Mouse (Mus musculus) megakaryocyte progenitor cell, adult 5-6 weeks (primary cell): ENCODE results near the gene Akr1b7. TPM values are rescaled to one million over a fixed set of nuclear protein-coding genes. Genes with fewer than 3 reads are reported as not detected.

Experiments
- ATAC-seq: replicated peaks from 2 replicates; pipeline ENCODE4 v1.8.0; 2016; ENCODE audit warnings: mild to moderate bottlenecking, moderate TSS enrichment, inconsistent platforms; ENCODE audit not compliant: poor library complexity
- total RNA-seq, 2 experiments: library from RNA; stranded (forward) in 1 of 2; stranded (reverse) in 1 of 2; fragments of 157-497, 149-512 nt in 1 of 2; fragments of 200-1000 nt in 1 of 2; gene quantifications; 2 replicates each; pipeline versions ENCODE4 v1.2.3 to v1.2.4; 2015 to 2017

Gene Akr1b7
- total RNA-seq, 2 experiments from 2014 or later: not detected

- no peak for ATAC-seq
Observed at GRCm38 (mm10) chr6:34419071-34419470, 6.9 kb downstream of the Akr1b7 start.

DNA sequence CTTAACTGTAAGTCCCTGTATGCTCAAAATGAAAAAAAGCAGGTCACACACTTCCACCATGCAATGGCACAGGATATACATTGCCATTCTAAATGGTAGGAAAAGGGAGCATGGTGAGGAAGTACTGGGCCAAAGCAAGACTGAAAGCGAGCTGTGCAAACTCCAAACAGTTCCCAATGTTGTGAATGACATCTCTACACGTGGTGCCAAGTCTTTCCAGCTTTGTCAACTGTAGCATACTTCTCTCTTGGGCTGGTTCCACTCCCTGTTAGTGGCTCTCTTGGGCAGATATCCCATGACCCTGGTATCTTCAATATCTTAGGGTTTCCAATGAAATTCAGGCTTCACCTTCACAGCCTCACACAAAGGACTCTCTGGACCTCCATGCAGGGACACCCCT lies 26.9 kb downstream of the Akr1b7 start:
- ATAC-seq: no peak

DNA sequence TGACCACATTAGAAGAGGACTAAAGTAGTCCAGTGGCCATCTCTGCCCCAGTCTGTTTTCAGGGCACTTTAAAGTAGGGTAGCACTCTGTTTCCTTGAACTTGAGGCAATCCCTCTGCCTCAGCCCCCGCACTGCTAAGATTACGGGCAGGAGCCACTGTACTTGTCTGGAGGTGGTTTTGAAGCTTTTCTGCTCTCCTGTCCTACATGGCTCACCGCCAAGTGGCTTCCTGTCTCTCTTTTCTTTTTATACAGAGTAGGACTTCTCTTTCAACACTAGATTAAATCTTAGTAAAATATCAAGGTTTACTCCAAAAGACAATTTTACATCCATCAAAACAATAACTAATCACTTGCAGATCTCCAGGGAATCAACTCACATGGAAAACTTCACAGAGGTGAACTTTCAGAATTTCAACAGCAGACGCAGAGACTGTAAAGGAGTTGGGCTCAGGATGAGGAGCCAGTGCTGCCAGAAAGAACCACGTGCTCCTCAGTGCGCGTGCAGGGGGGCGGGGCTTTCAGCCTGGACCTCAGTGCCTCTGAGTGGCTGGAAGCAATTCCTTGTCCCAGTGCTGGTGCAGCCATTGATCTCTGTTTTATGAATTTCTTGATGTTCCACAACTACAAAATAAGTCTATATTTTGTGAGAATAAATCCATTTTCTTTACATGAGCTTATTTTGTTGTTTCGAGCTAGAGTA lies 29.6 kb downstream of the Akr1b7 start:
- ATAC-seq: no peak; the same call in 1 of the 2 replicates

DNA sequence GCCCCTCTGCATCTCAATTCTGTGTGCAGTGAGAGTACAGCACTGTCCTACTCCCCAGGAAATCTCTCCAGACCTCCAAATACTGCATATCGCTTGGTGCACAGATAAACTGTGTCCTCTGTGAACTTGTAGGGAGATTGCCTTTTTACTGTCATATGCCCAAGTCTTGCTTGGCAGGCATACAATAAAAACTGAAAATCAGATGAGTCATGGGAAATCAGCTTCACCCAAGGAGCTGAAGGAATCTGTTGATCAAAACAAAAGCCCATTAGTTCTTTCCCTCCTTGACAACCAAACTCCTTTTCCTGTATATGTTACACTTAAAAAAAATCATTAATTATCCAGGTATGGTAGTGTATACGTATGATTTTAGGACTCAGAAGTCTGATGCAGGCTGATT lies 31.7 kb downstream of the Akr1b7 start:
- ATAC-seq: no peak

DNA sequence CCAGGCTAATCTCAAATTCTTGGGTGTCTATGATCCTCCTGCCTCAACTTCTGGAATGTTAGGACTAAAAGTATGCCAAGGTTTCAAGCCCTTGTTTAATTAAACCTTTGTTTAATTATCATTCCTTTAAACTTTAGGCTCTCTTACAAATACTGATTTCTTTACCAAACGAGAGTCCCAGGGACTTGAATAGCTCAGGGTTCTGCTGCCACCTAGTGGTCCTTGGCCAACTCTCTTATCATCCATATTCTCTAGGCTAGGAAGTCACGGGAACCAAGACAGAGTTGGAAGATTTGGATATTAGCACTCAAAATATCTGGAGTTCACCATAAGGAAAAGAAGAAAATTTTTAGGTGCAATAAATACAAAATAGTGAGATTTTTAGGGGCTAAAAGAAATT lies 35.8 kb downstream of the Akr1b7 start:
- peak; percentile 86 for ATAC-seq

- no peak for ATAC-seq
Observed at GRCm38 (mm10) chr6:34448696-34449095, 36.6 kb downstream of the Akr1b7 start.

DNA sequence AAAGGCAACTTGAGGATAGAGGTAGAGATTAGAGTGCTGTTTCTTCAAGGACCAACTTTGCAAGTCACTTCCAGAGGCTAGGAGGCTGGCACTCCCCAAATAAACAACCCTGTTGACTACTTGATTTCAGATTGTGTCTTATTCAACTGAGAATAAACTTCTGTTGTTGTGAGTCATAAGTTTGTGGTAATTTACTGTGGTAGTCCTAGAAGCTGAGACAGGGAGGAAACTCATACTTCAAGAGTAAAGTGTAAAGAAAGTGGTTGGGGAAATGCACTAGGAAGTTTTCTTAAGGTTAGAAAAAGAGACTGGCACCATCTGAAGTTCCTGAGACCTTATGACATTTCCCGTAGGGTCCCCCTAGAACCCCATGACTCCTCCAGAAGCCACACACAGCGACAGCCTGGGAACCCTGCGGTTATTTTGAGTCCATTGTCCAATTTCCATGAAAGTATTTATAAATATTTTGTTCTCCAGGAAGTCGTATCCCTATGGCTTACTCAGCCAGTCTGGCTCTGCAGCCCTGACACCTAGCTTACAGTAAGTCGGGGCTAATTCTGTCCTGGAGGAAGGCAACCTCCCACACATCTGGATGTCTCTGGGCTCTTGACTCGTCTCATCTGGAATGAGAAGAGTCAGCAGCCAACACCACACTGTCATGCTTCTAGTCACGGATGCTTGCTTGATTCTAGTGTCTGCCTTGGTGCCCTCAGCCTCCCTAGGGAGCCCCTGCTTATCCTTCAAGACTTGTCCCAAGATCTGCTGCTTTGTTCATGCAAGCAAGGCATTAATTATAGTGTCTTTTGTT lies 41.0 kb downstream of the Akr1b7 start:
- ATAC-seq: no peak

GRCm38 (mm10) chr6:34459456-34459855 lies 47.3 kb downstream of the Akr1b7 start:
- no peak for ATAC-seq

GRCm38 (mm10) chr6:34460651-34461050 lies 48.5 kb downstream of the Akr1b7 start:
- no peak for ATAC-seq

DNA sequence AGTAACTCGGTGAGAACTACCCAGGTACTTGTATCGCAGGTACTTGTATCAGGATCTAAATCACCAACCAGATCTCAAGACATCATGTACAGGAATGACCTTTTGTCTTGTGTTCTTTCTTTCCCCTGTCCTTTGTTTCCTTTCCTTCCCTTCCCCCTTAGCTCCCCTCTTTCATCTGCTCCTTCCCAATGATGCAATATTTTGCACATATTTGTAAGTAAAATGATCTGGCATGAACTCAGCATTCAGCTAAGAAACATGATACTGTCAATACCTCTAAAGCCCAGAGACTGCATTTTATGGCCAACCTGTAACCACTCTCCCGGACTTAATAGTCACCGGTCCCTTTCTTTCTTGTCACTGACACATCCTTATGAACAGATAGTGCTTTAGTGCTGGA lies 51.4 kb downstream of the Akr1b7 start:
- ATAC-seq: no peak

GRCm38 (mm10) chr6:34471434-34472110 lies 59.4 kb downstream of the Akr1b7 start:
- ATAC-seq: peak; percentile 50

Other genes starting within 250 kb of the Akr1b7 start
- gene Slc35b4, start 235.2 kb upstream of the Akr1b7 start, total RNA-seq (2015): 30.0 and 30.7 TPM in 2 replicates
- 19.2 and 19.8 TPM in 2 replicates for gene Slc35b4, start 235.2 kb upstream of the Akr1b7 start, total RNA-seq (2017)
- 266 and 287 TPM in 2 replicates for gene Akr1b3, start 94.9 kb upstream of the Akr1b7 start, total RNA-seq (2015)
- 143 and 145 TPM in 2 replicates for gene Akr1b3, start 94.9 kb upstream of the Akr1b7 start, total RNA-seq (2017)
- 0.10 TPM in 1 of 2 replicates, not detected in the other for gene Akr1b8, start 58.2 kb upstream of the Akr1b7 start, total RNA-seq (2015)
- not detected in 2 replicates for gene Akr1b8, start 58.2 kb upstream of the Akr1b7 start, total RNA-seq (2017)
- 43.5 and 53.8 TPM in 2 replicates for gene Akr1b10, start 28.1 kb upstream of the Akr1b7 start, total RNA-seq (2015)
- 29.7 and 41.0 TPM in 2 replicates for gene Akr1b10, start 28.1 kb upstream of the Akr1b7 start, total RNA-seq (2017)
- gene Bpgm, start 63.9 kb downstream of the Akr1b7 start, total RNA-seq (2015): 4.2 and 4.7 TPM in 2 replicates
- gene Bpgm, start 63.9 kb downstream of the Akr1b7 start, total RNA-seq (2017): 16.9 and 18.4 TPM in 2 replicates
- gene Cald1, start 186.2 kb downstream of the Akr1b7 start, total RNA-seq (2015): 0.05 and 0.17 TPM in 2 replicates
- gene Cald1, start 186.2 kb downstream of the Akr1b7 start, total RNA-seq (2017): not detected in 2 replicates